27 mouse cellular contexts compared by ENCODE assay signal in the genomic region with DNA sequence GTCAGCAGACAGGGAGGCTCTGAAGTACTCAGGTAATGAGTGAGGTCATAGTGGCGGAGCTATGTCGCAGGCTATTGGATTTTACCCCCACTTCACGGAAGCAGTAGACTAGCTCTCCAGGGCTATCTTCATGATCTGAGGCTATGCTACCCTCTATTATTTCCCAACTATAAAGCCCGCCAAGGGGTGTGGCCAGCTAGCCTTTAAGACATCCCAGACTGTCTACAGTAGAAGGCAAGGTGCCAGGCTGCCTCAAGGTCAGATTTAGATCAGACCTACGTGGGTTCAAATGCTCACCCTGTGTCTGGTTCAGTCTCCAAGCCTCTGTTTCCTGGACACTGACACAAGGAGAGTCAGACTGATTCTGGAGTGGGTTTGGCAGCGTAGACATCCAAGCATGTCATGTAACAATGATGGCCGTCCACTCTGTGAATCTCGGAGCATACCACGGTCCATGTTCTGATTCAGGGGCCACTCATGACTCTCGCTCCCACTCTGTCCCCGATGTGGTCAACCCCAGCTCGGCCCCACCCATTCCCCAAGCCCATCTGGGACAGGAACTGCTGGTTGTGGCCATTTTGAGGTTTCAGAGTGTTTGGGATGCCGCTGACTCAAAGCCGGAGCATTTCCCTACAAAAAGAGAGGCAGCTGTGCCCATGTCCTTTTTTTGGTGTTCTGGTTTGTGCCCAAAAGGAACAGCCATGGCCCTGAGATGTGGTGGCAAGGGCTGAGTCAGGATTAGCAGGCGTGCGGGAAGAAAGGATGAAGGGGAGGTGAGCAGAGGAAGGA. TPM values are rescaled to one million over a fixed set of nuclear protein-coding genes. Genes with fewer than 3 reads are reported as not detected.
DNase-seq lines count a peak whose midpoint lies in the region; ATAC-seq and TF ChIP-seq lines count a peak whose summit lies in the region.
"Had no signal": no experiment of that assay in that cellular context is flagged by ENCODE, and none has a peak within 500 bp of the region (broad histone marks: within the 10 kb centered on the region; RNA-seq: fewer than 3 reads in every experiment).

No protein-coding gene starts in this region.

- ATAC-seq in intestine, embryonic 14.5 days (replicated peaks; ENCODE audit: low FRiP score, low TSS enrichment, low read depth): 0 out of 2 replicates have a peak, but pooled peaks have one; percentile 43
- no peak for ATAC-seq in intestine, embryonic 15.5 days
- peak; percentile 64 for ATAC-seq in granulocyte monocyte progenitor cell, adult 5-6 weeks (replicated peaks; ENCODE audit: poor library complexity, severe bottlenecking)
- no peak for ATAC-seq in forebrain, embryonic 16.5 days
- ATAC-seq: activated CD4-positive, CD25-positive, alpha-beta regulatory T cell, adult 4 months; CD4-positive, CD25-positive, alpha-beta regulatory T cell, adult 4 months; forebrain, postnatal 0 days; hindbrain, embryonic 16.5 days; inflammation-experienced regulatory T-cells, adult 6 months; Patski had no signal

- H3K4me2 ChIP-seq in intestine, embryonic 14.5 days (ENCODE audit: low read length): no peak overlapping the region
- no peak overlapping the region for H3K4me2 ChIP-seq in intestine, embryonic 15.5 days (replicated peaks)
- H3K4me2 ChIP-seq in myocyte (ENCODE audit: low read depth): peak overlapping the region; percentile 73
- no peak overlapping the region for H3K4me2 ChIP-seq in forebrain, embryonic 16.5 days (ENCODE audit: low read length)
- H3K4me2 ChIP-seq: embryonic facial prominence, embryonic 15.5 days; hindbrain, embryonic 12.5 days had no signal

- no peaks in the 10 kb centered on the region for H3K27me3 ChIP-seq in intestine, embryonic 14.5 days (replicated peaks; ENCODE audit: control insufficient read depth, insufficient read depth, low read length)
- no peaks in the 10 kb centered on the region for H3K27me3 ChIP-seq in intestine, embryonic 15.5 days (replicated peaks)
- no peaks in the 10 kb centered on the region for H3K27me3 ChIP-seq in myocyte (ENCODE audit: control insufficient read depth, insufficient read depth, insufficient read length)
- no peaks in the 10 kb centered on the region for H3K27me3 ChIP-seq in forebrain, embryonic 16.5 days (replicated peaks; ENCODE audit: control insufficient read depth, insufficient read depth, low read length)
- H3K27me3 ChIP-seq: hindbrain, embryonic 12.5 days had no signal

- H3ac ChIP-seq in myocyte (ENCODE audit: control insufficient read depth, insufficient read length): no peak overlapping the region

- H3K9me3 ChIP-seq in intestine, embryonic 14.5 days (ENCODE audit: control insufficient read depth, low read length): no peaks in the 10 kb centered on the region
- no peaks in the 10 kb centered on the region for H3K9me3 ChIP-seq in intestine, embryonic 15.5 days
- no peaks in the 10 kb centered on the region for H3K9me3 ChIP-seq in forebrain, embryonic 16.5 days (ENCODE audit: control insufficient read depth, low read length)
- H3K9me3 ChIP-seq: embryonic facial prominence, embryonic 15.5 days; G1E; heart, embryonic 10.5 days; hindbrain, embryonic 12.5 days had no signal

- H3K9ac ChIP-seq in intestine, embryonic 14.5 days (ENCODE audit: low read length): no peak overlapping the region
- H3K9ac ChIP-seq in intestine, embryonic 15.5 days: no peak overlapping the region
- no peak overlapping the region for H3K9ac ChIP-seq in forebrain, embryonic 16.5 days (replicated peaks; ENCODE audit: low read depth, low read length)
- H3K9ac ChIP-seq: embryonic facial prominence, embryonic 15.5 days; forebrain, postnatal 0 days; hindbrain, embryonic 12.5 days had no signal

- no peaks in the 10 kb centered on the region for H3K4me1 ChIP-seq in intestine, embryonic 14.5 days (replicated peaks; ENCODE audit: control insufficient read depth, insufficient read depth, low read length)
- no peaks in the 10 kb centered on the region for H3K4me1 ChIP-seq in intestine, embryonic 15.5 days (replicated peaks)
- H3K4me1 ChIP-seq in forebrain, embryonic 16.5 days (replicated peaks; ENCODE audit: control insufficient read depth, insufficient read depth, low read length): 0 out of 2 replicates have a peak, but pooled peaks cover 5% of the 10 kb centered on the region
- H3K4me1 ChIP-seq: heart, embryonic 10.5 days; hindbrain, embryonic 12.5 days had no signal

- no peak overlapping the region for H3K27ac ChIP-seq in intestine, embryonic 14.5 days (ENCODE audit: low read depth)
- H3K27ac ChIP-seq in intestine, embryonic 15.5 days: no peak overlapping the region
- H3K27ac ChIP-seq in forebrain, embryonic 16.5 days (ENCODE audit: low read length): no peak overlapping the region
- H3K27ac ChIP-seq: embryonic facial prominence, embryonic 15.5 days; heart, embryonic 10.5 days; hindbrain, embryonic 12.5 days had no signal

- no peaks in the 10 kb centered on the region for H3K79me2 ChIP-seq in myocyte (ENCODE audit: control insufficient read depth, insufficient read depth)

- no peak overlapping the region for H3K4me3 ChIP-seq in intestine, embryonic 14.5 days (ENCODE audit: low read depth, low read length)
- H3K4me3 ChIP-seq in intestine, embryonic 15.5 days (replicated peaks): no peak overlapping the region
- H3K4me3 ChIP-seq in myocyte: peak overlapping the region; percentile 0
- H3K4me3 ChIP-seq in forebrain, embryonic 16.5 days (replicated peaks; ENCODE audit: low read length): no peak overlapping the region
- H3K4me3 ChIP-seq: embryonic facial prominence, embryonic 15.5 days; heart, embryonic 10.5 days; hindbrain, embryonic 12.5 days had no signal

- no peaks in the 10 kb centered on the region for H3K36me3 ChIP-seq in intestine, embryonic 14.5 days (ENCODE audit: control insufficient read depth, insufficient read depth, low read length)
- H3K36me3 ChIP-seq in intestine, embryonic 15.5 days: no peaks in the 10 kb centered on the region
- H3K36me3 ChIP-seq in myocyte (ENCODE audit: control insufficient read depth, insufficient read depth): no peaks in the 10 kb centered on the region
- no peaks in the 10 kb centered on the region for H3K36me3 ChIP-seq in forebrain, embryonic 16.5 days (ENCODE audit: control insufficient read depth, insufficient read depth)
- H3K36me3 ChIP-seq: embryonic facial prominence, embryonic 15.5 days; G1E; heart, embryonic 10.5 days; hindbrain, embryonic 12.5 days had no signal

- 88% methylated on average over 16 of the region's 16 CpGs for WGBS in intestine, embryonic 14.5 days
- 88% methylated on average over 16 of the region's 16 CpGs for WGBS in intestine, embryonic 15.5 days
- WGBS in forebrain, embryonic 16.5 days: 86% methylated on average over 16 of the region's 16 CpGs

- TF ChIP-seq POLR2A in myocyte (IDR thresholded peaks at IDR 0.05; ENCODE audit: insufficient read length, low read depth): peak; percentile 20

- DNase-seq in intestine, embryonic 14.5 days (ENCODE audit: low spot score): no peak
- DNase-seq in Muller cell, postnatal 12 days (ENCODE audit: inconsistent ontology term): peak; percentile 71
- DNase-seq in adrenal gland, postnatal 25 days: no peak
- no peak for DNase-seq in right cerebral cortex, postnatal 25 days
- DNase-seq: adrenal gland, adult 2 months; adrenal gland, postnatal 36 days; cerebellum, adult 2 months; cerebellum, postnatal 10 days; embryo, embryonic 11 days; forebrain, postnatal 0 days; gastrocnemius, postnatal 36 days; heart, adult 18-20 months; heart, postnatal 10 days; heart, postnatal 4 days had no signal

TF ChIP-seq in myocyte, 11 proteins besides CTCF, POLR2A, EP300 and RAD21 (continues in another document):
- no peak for TF ChIP-seq USF1 (IDR thresholded peaks at IDR 0.05; ENCODE audit: low read depth)
- TF ChIP-seq MYOG (IDR thresholded peaks at IDR 0.05; ENCODE audit: control insufficient read depth in 1 of 3, insufficient read depth in 1 of 3, insufficient read length in 2 of 3, low read depth in 2 of 3): peak; percentile 29 to 88 (median 73)
- no peak for TF ChIP-seq SRF (IDR thresholded peaks at IDR 0.05; ENCODE audit: control insufficient read depth, insufficient read length, low read depth)
- TF ChIP-seq TCF3 (IDR thresholded peaks at IDR 0.05; ENCODE audit: insufficient read length, low read depth): peak; percentile 18
- TF ChIP-seq MAX (IDR thresholded peaks at IDR 0.05; ENCODE audit: low read depth): no peak
- peak; percentile 29; the same call in 1 of the 2 replicates for TF ChIP-seq CEBPB (IDR thresholded peaks at IDR 0.05; ENCODE audit: insufficient read depth, poor library complexity, severe bottlenecking)
- TF ChIP-seq E2F4 (IDR thresholded peaks at IDR 0.05; ENCODE audit: insufficient read depth): no peak
- TF ChIP-seq POLR2AphosphoS2 (IDR thresholded peaks at IDR 0.05; ENCODE audit: insufficient read length, low read depth): no peak

RNA-seq across cellular contexts. Expression of a gene that starts 4.4 kb away (rescaled TPM):
- 1.8 and 3.3 TPM in 2 replicates for polyA plus RNA-seq in intestine, embryonic 14.5 days (2014; fragmentation: Nextera tagmentation; extraction: Ambion mirVana)
- polyA plus RNA-seq in intestine, embryonic 15.5 days (2015; fragmentation: Nextera tagmentation; extraction: Ambion mirVana): 1.9 and 2.4 TPM in 2 replicates
- not detected in 2 replicates for total RNA-seq in granulocyte monocyte progenitor cell, adult 5-6 weeks (2014; fragmentation: Nextera tagmentation)
- not detected in 2 replicates for total RNA-seq in granulocyte monocyte progenitor cell, adult 5-6 weeks (2017)
- 0.36 TPM for polyA plus RNA-seq in myocyte (2012; fragmentation: generic; extraction: Trizol)
- 4.6 and 5.8 TPM in 2 replicates for polyA plus RNA-seq in forebrain, embryonic 16.5 days (2015; fragmentation: Nextera tagmentation; extraction: Ambion mirVana)
- 1.1 and 2.7 TPM in 2 replicates for total RNA-seq in adrenal gland, postnatal 25 days (2021)
- total RNA-seq: G1E; heart, postnatal 4 days had no signal
- polyA plus RNA-seq: activated CD4-positive, CD25-positive, alpha-beta regulatory T cell, adult 4 months; CD4-positive, CD25-positive, alpha-beta regulatory T cell, adult 4 months; G1E; heart, embryonic 10.5 days; Patski had no signal

RNA-seq across cellular contexts. Expression of a gene that starts 7.7 kb away (rescaled TPM):
- polyA plus RNA-seq in intestine, embryonic 14.5 days (2014; fragmentation: Nextera tagmentation; extraction: Ambion mirVana): 2.4 and 3.0 TPM in 2 replicates
- polyA plus RNA-seq in intestine, embryonic 15.5 days (2015; fragmentation: Nextera tagmentation; extraction: Ambion mirVana): 1.7 and 1.8 TPM in 2 replicates
- total RNA-seq in granulocyte monocyte progenitor cell, adult 5-6 weeks (2014; fragmentation: Nextera tagmentation): not detected in 2 replicates
- total RNA-seq in granulocyte monocyte progenitor cell, adult 5-6 weeks (2017): 0.30 TPM in 1 of 2 replicates, not detected in the other
- polyA plus RNA-seq in myocyte (2012; fragmentation: generic; extraction: Trizol): 2.8 TPM
- 0.75 and 1.4 TPM in 2 replicates for polyA plus RNA-seq in forebrain, embryonic 16.5 days (2015; fragmentation: Nextera tagmentation; extraction: Ambion mirVana)
- total RNA-seq in adrenal gland, postnatal 25 days (2021): 14.8 and 16.5 TPM in 2 replicates
- total RNA-seq: forebrain, postnatal 0 days had no signal
- polyA plus RNA-seq: activated CD4-positive, CD25-positive, alpha-beta regulatory T cell, adult 4 months; heart, embryonic 10.5 days; Patski had no signal

RNA-seq across cellular contexts. Expression of a gene that starts 16.4 kb away (rescaled TPM):
- polyA plus RNA-seq in intestine, embryonic 14.5 days (2014; fragmentation: Nextera tagmentation; extraction: Ambion mirVana): 40.8 and 41.1 TPM in 2 replicates
- 43.1 and 45.3 TPM in 2 replicates for polyA plus RNA-seq in intestine, embryonic 15.5 days (2015; fragmentation: Nextera tagmentation; extraction: Ambion mirVana)
- 28.7 and 43.9 TPM in 2 replicates for total RNA-seq in granulocyte monocyte progenitor cell, adult 5-6 weeks (2014; fragmentation: Nextera tagmentation)
- 25.3 and 36.5 TPM in 2 replicates for total RNA-seq in granulocyte monocyte progenitor cell, adult 5-6 weeks (2017)
- polyA plus RNA-seq in myocyte (2012; fragmentation: generic; extraction: Trizol): 94.7 TPM
- polyA plus RNA-seq in forebrain, embryonic 16.5 days (2015; fragmentation: Nextera tagmentation; extraction: Ambion mirVana): 27.9 and 30.2 TPM in 2 replicates
- 144 and 210 TPM in 2 replicates for total RNA-seq in adrenal gland, postnatal 25 days (2021)

Comparison
In these comparisons a context has a peak if more than half of its experiments do, and no peak if none do; other contexts are left out.
1. ATAC-seq: peak in intestine, embryonic 14.5 days (single experiment) and granulocyte monocyte progenitor cell, adult 5-6 weeks (single experiment); none in intestine, embryonic 15.5 days (single experiment) and forebrain, embryonic 16.5 days (single experiment).